ENCODE assay signal across 16 mouse cellular contexts in the genomic region with DNA sequence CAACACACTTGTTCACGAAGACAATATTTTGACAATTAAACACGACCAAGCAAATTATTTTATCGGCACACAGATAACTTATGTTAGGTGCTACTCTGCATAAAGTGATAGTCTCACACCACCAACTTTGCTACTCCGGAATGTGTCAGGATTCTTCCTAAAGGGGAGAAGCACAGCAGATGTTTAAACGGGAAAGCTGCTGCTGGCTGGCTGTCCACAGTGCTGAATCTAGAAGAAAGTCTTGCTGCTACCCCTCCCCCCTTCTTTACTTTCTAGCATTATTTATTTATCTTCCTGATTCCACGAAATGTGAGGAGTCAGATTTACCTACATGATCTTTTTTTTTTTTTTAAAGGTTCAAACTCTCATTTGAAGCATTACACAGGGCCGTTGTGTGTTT. TPM values are rescaled to one million over a fixed set of nuclear protein-coding genes. Genes with fewer than 3 reads are reported as not detected.
DNase-seq lines count a peak whose midpoint lies in the region; ATAC-seq and TF ChIP-seq lines count a peak whose summit lies in the region.
"Had no signal": no experiment of that assay in that cellular context is flagged by ENCODE, and none has a peak within 500 bp of the region (broad histone marks: within the 10 kb centered on the region; RNA-seq: fewer than 3 reads in every experiment).

No protein-coding gene starts in this region.

- H3K27ac ChIP-seq in kidney, embryonic 14.5 days (ENCODE audit: low read depth, low read length), result no peak overlapping the region
- no peak overlapping the region for H3K27ac ChIP-seq in lung, postnatal 0 days (ENCODE audit: low read length)
- H3K27ac ChIP-seq in embryonic facial prominence, embryonic 12.5 days, result no peak overlapping the region
- no peak overlapping the region for H3K27ac ChIP-seq in limb, embryonic 14.5 days (replicated peaks; ENCODE audit: low read depth, low read length)
- H3K27ac ChIP-seq: hindbrain, embryonic 14.5 days; neural tube, embryonic 13.5 days had no signal

- H3K4me1 ChIP-seq in kidney, embryonic 14.5 days (ENCODE audit: control insufficient read depth, insufficient read depth, low read length), result no peaks in the 10 kb centered on the region
- H3K4me1 ChIP-seq in lung, postnatal 0 days (ENCODE audit: insufficient read depth, low read depth, low read length), result no peaks in the 10 kb centered on the region
- H3K4me1 ChIP-seq in embryonic facial prominence, embryonic 12.5 days, result no peaks in the 10 kb centered on the region
- no peaks in the 10 kb centered on the region for H3K4me1 ChIP-seq in limb, embryonic 14.5 days (ENCODE audit: control insufficient read depth, insufficient read depth, low read length)
- H3K4me1 ChIP-seq: megakaryocyte, embryonic 14.5 days; neural tube, embryonic 13.5 days had no signal

- ATAC-seq in kidney, embryonic 14.5 days (ENCODE audit: low FRiP score, low TSS enrichment), result no peak
- no peak for ATAC-seq in lung, postnatal 0 days
- no peak for ATAC-seq in embryonic facial prominence, embryonic 12.5 days (ENCODE audit: insufficient number of reproducible peaks, insufficient read depth, low FRiP score, low TSS enrichment)
- ATAC-seq in limb, embryonic 14.5 days (ENCODE audit: low FRiP score, low read depth), result no peak

- no peak for TF ChIP-seq POLR2A in limb, embryonic 14.5 days (IDR thresholded peaks at IDR 0.05; ENCODE audit: borderline replicate concordance, extremely low read depth, insufficient read depth, insufficient read length)

- no peak for TF ChIP-seq CTCF in lung, postnatal 0 days (IDR thresholded peaks at IDR 0.05)

- 0 out of 2 replicates have a peak overlapping the region, but pooled peaks have one; percentile 2 for H3K4me2 ChIP-seq in kidney, embryonic 14.5 days (replicated peaks; ENCODE audit: low read depth, low read length)
- H3K4me2 ChIP-seq in lung, postnatal 0 days (replicated peaks; ENCODE audit: low read depth, low read length), result no peak overlapping the region; the same call in 1 of the 2 replicates
- H3K4me2 ChIP-seq in embryonic facial prominence, embryonic 12.5 days (replicated peaks), result 0 out of 2 replicates have a peak overlapping the region, but pooled peaks have one; percentile 1
- no peak overlapping the region for H3K4me2 ChIP-seq in limb, embryonic 14.5 days (replicated peaks; ENCODE audit: low read depth, low read length, severe bottlenecking)
- H3K4me2 ChIP-seq: hindbrain, embryonic 14.5 days; neural tube, embryonic 13.5 days had no signal

- no peaks in the 10 kb centered on the region for H3K9me3 ChIP-seq in kidney, embryonic 14.5 days (ENCODE audit: control insufficient read depth, low read length)
- no peaks in the 10 kb centered on the region for H3K9me3 ChIP-seq in lung, postnatal 0 days (ENCODE audit: low read length)
- H3K9me3 ChIP-seq in embryonic facial prominence, embryonic 12.5 days, result no peaks in the 10 kb centered on the region
- no peaks in the 10 kb centered on the region for H3K9me3 ChIP-seq in limb, embryonic 14.5 days (ENCODE audit: control insufficient read depth, low read length)
- H3K9me3 ChIP-seq: megakaryocyte, embryonic 14.5 days; neural tube, embryonic 13.5 days had no signal

- no peaks in the 10 kb centered on the region for H3K36me3 ChIP-seq in kidney, embryonic 14.5 days (ENCODE audit: control insufficient read depth, insufficient read depth, low read length)
- H3K36me3 ChIP-seq in lung, postnatal 0 days (ENCODE audit: insufficient read depth, low read length), result no peaks in the 10 kb centered on the region
- no peaks in the 10 kb centered on the region for H3K36me3 ChIP-seq in embryonic facial prominence, embryonic 12.5 days
- no peaks in the 10 kb centered on the region for H3K36me3 ChIP-seq in limb, embryonic 14.5 days (ENCODE audit: control insufficient read depth, insufficient read depth, low read length)
- H3K36me3 ChIP-seq: neural tube, embryonic 13.5 days had no signal

- no peak overlapping the region for H3K9ac ChIP-seq in kidney, embryonic 14.5 days (ENCODE audit: low read depth, low read length)
- no peak overlapping the region for H3K9ac ChIP-seq in lung, postnatal 0 days (replicated peaks; ENCODE audit: low read depth)
- no peak overlapping the region for H3K9ac ChIP-seq in embryonic facial prominence, embryonic 12.5 days
- no peak overlapping the region for H3K9ac ChIP-seq in limb, embryonic 14.5 days (ENCODE audit: low read depth, low read length, severe bottlenecking)
- H3K9ac ChIP-seq: hindbrain, embryonic 14.5 days; neural tube, embryonic 13.5 days had no signal

- no peak overlapping the region for H3K4me3 ChIP-seq in kidney, embryonic 14.5 days (ENCODE audit: low read length)
- no peak overlapping the region for H3K4me3 ChIP-seq in lung, postnatal 0 days (ENCODE audit: low read depth, low read length)
- H3K4me3 ChIP-seq in embryonic facial prominence, embryonic 12.5 days, result no peak overlapping the region
- no peak overlapping the region for H3K4me3 ChIP-seq in limb, embryonic 14.5 days (replicated peaks; ENCODE audit: low read length)
- H3K4me3 ChIP-seq: megakaryocyte, embryonic 14.5 days; neural tube, embryonic 13.5 days had no signal

- WGBS in kidney, embryonic 14.5 days, result 33% methylated on average over 7 of the region's 7 CpGs
- WGBS in lung, postnatal 0 days, result 22% methylated on average over 7 of the region's 7 CpGs
- whole genome bisulfite sequencing in embryonic facial prominence, embryonic 12.5 days, result 30% methylated on average over 7 of the region's 7 CpGs
- 35% methylated on average over 7 of the region's 7 CpGs for WGBS in limb, embryonic 14.5 days

- no peak for DNase-seq in kidney, adult 9 months
- DNase-seq in lung, postnatal 0 days (ENCODE audit: low spot score), result peak; percentile 29
- no peak for DNase-seq in lung, postnatal 36 days
- DNase-seq in limb, embryonic 14.5 days (ENCODE audit: low spot score), result peak; percentile 30
- no peak for DNase-seq in cerebellum, adult 9-11 months
- DNase-seq: cerebellum, postnatal 10 days; gastrocnemius, postnatal 25 days; lung, adult 18-20 months; right cerebral cortex, postnatal 14 days; thymus, postnatal 25 days had no signal

- no peaks in the 10 kb centered on the region for H3K27me3 ChIP-seq in kidney, embryonic 14.5 days (ENCODE audit: control insufficient read depth, insufficient read depth, low read length)
- H3K27me3 ChIP-seq in lung, postnatal 0 days (replicated peaks; ENCODE audit: insufficient read depth, low read length), result no peaks in the 10 kb centered on the region
- H3K27me3 ChIP-seq in embryonic facial prominence, embryonic 12.5 days, result no peaks in the 10 kb centered on the region
- no peaks in the 10 kb centered on the region for H3K27me3 ChIP-seq in limb, embryonic 14.5 days (ENCODE audit: control insufficient read depth, insufficient read depth, low read length)
- H3K27me3 ChIP-seq: megakaryocyte, embryonic 14.5 days; neural tube, embryonic 13.5 days had no signal

- no peak for TF ChIP-seq EP300 in lung, postnatal 0 days (IDR thresholded peaks at IDR 0.05)

RNA-seq across cellular contexts. Expression of a gene that starts 23.6 kb away (rescaled TPM):
- 1.0 and 2.2 TPM in 2 replicates for polyA plus RNA-seq in kidney, embryonic 14.5 days (2014; fragmentation: Nextera tagmentation; extraction: Ambion mirVana)
- polyA plus RNA-seq in lung, postnatal 0 days (2015; fragmentation: Nextera tagmentation; extraction: Ambion mirVana), result 18.9 and 29.8 TPM in 2 replicates
- 3.0 and 3.2 TPM in 2 replicates for polyA plus RNA-seq in embryonic facial prominence, embryonic 12.5 days (2016; fragmentation: Nextera tagmentation; extraction: Ambion mirVana)
- 3.1 and 3.2 TPM in 2 replicates for polyA plus RNA-seq in limb, embryonic 14.5 days (2012; rRNA removed)
- polyA plus RNA-seq in limb, embryonic 14.5 days (2014; fragmentation: Nextera tagmentation; extraction: Ambion mirVana), result 6.4 and 7.6 TPM in 2 replicates
- polyA plus RNA-seq: liver, adult 2 months had no signal

Comparison
In these comparisons a context has a peak if more than half of its experiments do, and no peak if none do; other contexts are left out.
1. DNase-seq: peak in lung, postnatal 0 days (single experiment) and limb, embryonic 14.5 days (single experiment); none in kidney, adult 9 months (single experiment), lung, postnatal 36 days (single experiment) and cerebellum, adult 9-11 months (single experiment).
2. H3K4me2 ChIP-seq: peak in kidney, embryonic 14.5 days (single experiment) and embryonic facial prominence, embryonic 12.5 days (single experiment); none in lung, postnatal 0 days (single experiment) and limb, embryonic 14.5 days (single experiment).